Mouse (Mus musculus): ENCODE measurements around the gene Zbtb38.

DNA sequence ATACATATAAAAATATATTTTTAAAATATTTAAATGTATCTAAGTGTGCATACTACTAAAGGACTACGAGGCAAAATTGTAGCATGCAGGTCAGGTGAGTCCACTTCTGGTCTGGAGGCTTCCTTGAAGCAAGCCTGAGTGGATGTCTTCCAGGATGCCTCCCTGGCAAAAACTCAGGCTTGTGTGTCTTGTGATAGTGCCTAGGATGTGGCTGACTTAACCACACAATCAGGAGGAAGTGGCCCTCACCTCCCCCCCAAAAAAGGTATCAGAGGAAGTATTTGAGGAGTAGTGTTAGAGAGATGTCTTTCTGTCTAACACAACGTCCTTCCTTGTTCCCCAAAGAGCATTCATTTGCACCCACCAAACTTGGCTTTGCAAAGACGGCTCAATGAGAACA is 32.6 kb upstream of the Zbtb38 start:
- TF ChIP-seq CTCF (IDR thresholded peaks at IDR 0.05; ENCODE audit: low read depth, low read length) (no peak), POLR2A (IDR thresholded peaks at IDR 0.05; ENCODE audit: extremely low read depth, insufficient read depth, low read length) (no peak)

Measured in liver, adult 2 months (tissue).